Mouse (Mus musculus): ENCODE measurements at regions not wholly inside any gene's neighbourhood (a gene's known extent, or its start where the extent isn't known, plus 50 kb on each side); places are given as distances from the start of the nearest gene placed in this dataset.

DNA sequence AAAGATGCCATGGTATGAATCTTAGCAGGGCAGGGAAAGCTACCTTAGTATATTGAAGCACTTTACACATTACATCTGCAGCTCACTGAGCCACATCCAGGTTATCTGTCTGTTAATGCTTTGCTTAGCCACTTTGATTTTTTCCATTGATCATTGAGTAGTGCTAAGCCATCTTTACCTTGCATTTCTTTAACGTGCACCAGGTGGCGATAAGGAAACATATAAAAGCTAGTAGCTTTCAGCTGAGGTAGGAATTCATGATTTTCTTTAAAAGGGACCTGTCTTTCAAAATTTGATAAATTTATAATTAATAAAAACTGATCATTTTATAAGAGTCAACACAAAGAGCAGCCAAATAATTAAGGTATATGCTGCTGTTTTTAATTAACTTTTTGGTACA, 426.3 kb upstream of the Tpk1 start:
- DNase-seq (ENCODE audit: low spot score in 2 of 2) = peak in 1 of 2 experiments; percentile 38

DNA sequence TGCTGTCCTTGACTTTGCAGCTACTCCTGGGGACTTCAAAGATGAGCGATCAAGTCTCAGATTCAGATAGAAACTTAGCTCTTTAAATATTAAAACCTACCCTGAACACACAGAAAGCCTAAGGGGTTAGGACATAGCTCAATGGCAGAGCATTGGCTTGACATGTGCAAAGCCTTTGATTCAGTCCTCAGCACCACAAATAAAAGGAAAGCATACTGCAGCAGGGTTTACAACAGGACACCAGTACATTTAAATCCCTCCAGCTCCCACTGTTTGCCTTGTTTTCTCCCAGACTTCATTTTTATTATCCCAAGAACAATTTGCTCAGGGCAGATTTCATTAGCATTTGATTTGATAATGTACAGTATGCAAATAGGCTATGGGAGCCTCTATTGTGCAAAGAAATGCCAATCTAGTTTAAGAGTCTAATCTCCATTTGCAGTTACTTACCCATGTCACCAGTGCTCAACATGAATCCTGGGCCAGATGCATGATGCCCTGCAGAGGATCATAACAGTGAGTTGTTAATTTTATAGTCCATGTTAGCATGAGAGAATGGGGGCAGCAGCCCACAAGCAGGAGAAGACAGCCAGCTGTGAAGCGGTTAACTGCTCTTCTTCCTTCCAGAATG, 416.0 kb upstream of the Tpk1 start:
- DNase-seq (ENCODE audit: low spot score in 2 of 2) = no peak

DNA sequence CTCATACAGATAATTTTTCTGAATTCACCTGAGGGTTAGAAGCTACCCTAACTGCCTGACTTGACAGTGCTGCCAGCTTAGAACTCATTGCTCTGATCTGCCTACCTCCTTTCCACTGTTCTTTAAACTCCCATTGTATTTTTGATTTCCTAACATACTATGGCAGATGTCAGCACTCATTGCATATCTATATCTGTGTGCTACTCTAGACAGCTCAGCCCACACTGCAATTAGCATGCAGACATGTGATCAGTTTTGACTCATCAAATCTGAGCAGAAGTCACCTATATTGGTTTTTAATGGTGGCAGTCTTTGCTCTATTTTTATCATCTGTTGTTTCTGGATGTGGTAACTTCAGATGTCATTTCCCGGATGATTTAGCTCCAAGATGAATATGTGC, 407.0 kb upstream of the Tpk1 start:
- peak; percentile 7 to 48 for DNase-seq (ENCODE audit: low spot score in 2 of 2)

DNA sequence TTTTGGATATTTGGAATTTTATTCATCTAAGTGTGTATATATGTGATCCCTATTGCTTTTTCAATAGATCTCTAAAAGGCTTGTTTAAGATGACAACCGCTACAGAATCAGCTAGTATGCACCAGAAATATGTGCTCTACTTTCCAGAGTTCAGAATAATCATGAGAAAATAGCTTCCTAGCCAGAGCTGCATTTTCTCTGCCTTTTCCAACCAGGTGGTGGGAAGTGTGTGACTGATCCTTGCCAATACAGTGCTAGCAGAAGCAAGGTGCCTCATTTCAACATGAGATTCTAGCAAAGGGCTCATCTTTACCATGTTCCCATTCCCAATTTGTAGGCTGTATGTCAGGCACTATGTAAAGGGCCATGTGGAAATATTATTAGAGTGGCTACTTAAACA, 401.8 kb upstream of the Tpk1 start:
- DNase-seq (ENCODE audit: low spot score in 2 of 2) = peak in 1 of 2 experiments; percentile 7
